In the genomic region with DNA sequence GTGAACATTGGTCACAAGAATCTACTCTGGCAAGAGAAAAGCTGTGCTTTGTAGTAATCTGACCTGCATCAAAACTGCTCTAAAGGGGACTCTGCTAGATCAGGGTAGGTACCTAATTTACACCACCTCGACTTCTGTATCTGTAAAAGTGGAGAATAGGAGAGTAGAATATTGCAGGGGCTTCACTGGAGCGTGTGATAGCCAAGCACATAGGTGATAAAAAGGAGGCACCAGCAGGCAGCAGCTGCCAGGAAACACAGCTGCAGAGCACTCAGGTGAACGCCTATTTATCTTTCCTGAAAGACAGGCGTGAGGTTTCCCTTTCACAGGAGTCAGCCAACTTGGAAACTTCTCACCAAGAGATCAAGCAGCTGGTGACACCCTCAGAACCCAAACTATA, we compare ENCODE assay signal across 18 mouse cellular contexts.
"Had no signal": no experiment of that assay in that cellular context is flagged by ENCODE, and none has a peak within 500 bp of the region (broad histone marks: within the 10 kb centered on the region; RNA-seq: fewer than 3 reads in every experiment).

No protein-coding gene starts in this region.

- H3K9me3 ChIP-seq: midbrain, embryonic 10.5 days; midbrain, embryonic 12.5 days; neural tube, embryonic 13.5 days; neural tube, embryonic 15.5 days had no signal

- H3K27me3 ChIP-seq: neural tube, embryonic 13.5 days; neural tube, embryonic 15.5 days had no signal

- DNase-seq: lung, embryonic 14.5 days; lung, postnatal 10 days; lung, postnatal 4 days; midbrain, embryonic 14.5 days; retina, postnatal 1 day; right cerebral cortex, adult 18-20 months; right cerebral cortex, postnatal 25 days; right cerebral cortex, postnatal 4 days; spleen, adult 18-20 months; thymus, adult 18-20 months; thymus, postnatal 14 days; thymus, postnatal 36 days had no signal

- H3K4me3 ChIP-seq: midbrain, embryonic 10.5 days; midbrain, embryonic 12.5 days; myocyte; neural tube, embryonic 13.5 days; neural tube, embryonic 15.5 days had no signal

- H3K36me3 ChIP-seq: midbrain, embryonic 10.5 days; midbrain, embryonic 12.5 days; neural tube, embryonic 13.5 days; neural tube, embryonic 15.5 days had no signal

- H3K4me2 ChIP-seq: lung, embryonic 14.5 days; midbrain, embryonic 12.5 days; neural tube, embryonic 13.5 days; neural tube, embryonic 15.5 days had no signal

- H3K9ac ChIP-seq: lung, embryonic 14.5 days; midbrain, embryonic 12.5 days; neural tube, embryonic 13.5 days; neural tube, embryonic 15.5 days had no signal

- ATAC-seq: midbrain, embryonic 16.5 days had no signal

- H3K27ac ChIP-seq: midbrain, embryonic 10.5 days; midbrain, embryonic 12.5 days; neural tube, embryonic 13.5 days; neural tube, embryonic 15.5 days had no signal
